Mouse (Mus musculus) limb, embryonic 10.5 days (tissue): ENCODE results near the gene Bend4. TPM values are rescaled to one million over a fixed set of nuclear protein-coding genes. Genes with fewer than 3 reads are reported as not detected.

ENCODE experiments used
- DNase-seq: peaks from one replicate; pipeline ENCODE4 v3.0.0-alpha.2; 2017; ENCODE audit warnings: low spot score
- H3K27ac ChIP-seq: fragments of 300-500 bp; sonication (generic); 2 replicates; pipeline ENCODE4 v1.5.1; 2016; ENCODE audit warnings: mild to moderate bottlenecking
- H3K27me3 ChIP-seq: fragments of 300-500 bp; sonication (generic); 2 replicates; pipeline ENCODE4 v1.6.1; 2016; ENCODE audit warnings: low read depth, mild to moderate bottlenecking; ENCODE audit not compliant: poor library complexity, severe bottlenecking
- H3K36me3 ChIP-seq: fragments of 300-500 bp; sonication (generic); 2 replicates; pipeline ENCODE4 v1.6.1; 2016; ENCODE audit warnings: mild to moderate bottlenecking, moderate library complexity
- H3K4me1 ChIP-seq: fragments of 300-500 bp; sonication (generic); 2 replicates; pipeline ENCODE4 v1.6.1; 2016
- H3K4me3 ChIP-seq: fragments of 300-500 bp; sonication (generic); 2 replicates; pipeline ENCODE4 v1.5.1; 2016; ENCODE audit warnings: mild to moderate bottlenecking, moderate library complexity
- H3K9me3 ChIP-seq: fragments of 300-500 bp; sonication (generic); replicated peaks from 2 replicates; pipeline ENCODE4 v1.6.1; 2016; ENCODE audit warnings: mild to moderate bottlenecking
- WGBS: fragments of 180-500 bp; shearing (Covaris S2); methylation state at CpG from one replicate; pipeline ENCODE4 v1.1.7; 2016; 5-methylcytosine and 5-hydroxymethylcytosine counted together
- polyA plus RNA-seq: library from polyadenylated mRNA; unstranded; fragments of >200 nt; fragmentation: Nextera tagmentation; extraction: Ambion mirVana; gene quantifications from 2 replicates; pipeline ENCODE4 v1.2.1, GENCODE M21; 2016

Gene Bend4
- polyA plus RNA-seq, 1 experiment from 2014 or later = 15.3 TPM

DNA sequence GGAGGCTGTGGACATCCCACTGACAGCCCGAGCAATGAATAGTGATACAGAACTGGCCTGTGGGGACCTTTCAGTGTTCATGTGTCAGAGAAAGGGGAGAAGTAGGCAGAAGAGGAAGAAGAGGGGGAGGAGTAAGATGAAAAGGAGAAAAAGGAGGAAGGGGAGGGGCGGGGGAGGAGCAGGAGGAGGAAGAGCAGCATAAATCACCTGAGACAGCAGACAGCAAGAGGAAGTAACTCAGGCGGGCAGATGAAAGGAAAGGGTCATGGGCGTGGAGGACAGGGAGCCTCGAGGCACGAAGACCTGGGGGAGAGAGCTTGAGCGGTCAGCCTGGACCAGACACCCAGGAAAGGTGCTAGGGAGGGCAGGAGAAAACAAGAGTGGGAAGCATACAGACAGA is 23.7 kb downstream of the Bend4 start:
- H3K27ac ChIP-seq = no peak overlapping the region
- peaks cover 4% of the 10 kb centered on the region; the same call in 1 of the 2 replicates for H3K27me3 ChIP-seq
- peaks cover 43% of the 10 kb centered on the region for H3K36me3 ChIP-seq
- 34% methylated on average over 7 of the region's 7 CpGs for WGBS
- peaks cover 56% of the 10 kb centered on the region for H3K4me1 ChIP-seq
- no peak overlapping the region for H3K4me3 ChIP-seq
- no peak for DNase-seq
- no peaks in the 10 kb centered on the region for H3K9me3 ChIP-seq

- H3K36me3 ChIP-seq = peaks cover 56% of the 10 kb centered on the region
- H3K4me3 ChIP-seq = peak overlapping the region; percentile 28
- DNase-seq = peak; percentile 50
- 46% methylated on average over 9 of the region's 9 CpGs for WGBS
- H3K27ac ChIP-seq = peak overlapping the region; percentile 81
- no peaks in the 10 kb centered on the region for H3K9me3 ChIP-seq
- peaks cover 11% of the 10 kb centered on the region; the same call in 1 of the 2 replicates for H3K27me3 ChIP-seq
- peaks cover 70% of the 10 kb centered on the region for H3K4me1 ChIP-seq
Measured at GRCm38 (mm10) chr5:67401612-67402011, 26.5 kb downstream of the Bend4 start.

DNA sequence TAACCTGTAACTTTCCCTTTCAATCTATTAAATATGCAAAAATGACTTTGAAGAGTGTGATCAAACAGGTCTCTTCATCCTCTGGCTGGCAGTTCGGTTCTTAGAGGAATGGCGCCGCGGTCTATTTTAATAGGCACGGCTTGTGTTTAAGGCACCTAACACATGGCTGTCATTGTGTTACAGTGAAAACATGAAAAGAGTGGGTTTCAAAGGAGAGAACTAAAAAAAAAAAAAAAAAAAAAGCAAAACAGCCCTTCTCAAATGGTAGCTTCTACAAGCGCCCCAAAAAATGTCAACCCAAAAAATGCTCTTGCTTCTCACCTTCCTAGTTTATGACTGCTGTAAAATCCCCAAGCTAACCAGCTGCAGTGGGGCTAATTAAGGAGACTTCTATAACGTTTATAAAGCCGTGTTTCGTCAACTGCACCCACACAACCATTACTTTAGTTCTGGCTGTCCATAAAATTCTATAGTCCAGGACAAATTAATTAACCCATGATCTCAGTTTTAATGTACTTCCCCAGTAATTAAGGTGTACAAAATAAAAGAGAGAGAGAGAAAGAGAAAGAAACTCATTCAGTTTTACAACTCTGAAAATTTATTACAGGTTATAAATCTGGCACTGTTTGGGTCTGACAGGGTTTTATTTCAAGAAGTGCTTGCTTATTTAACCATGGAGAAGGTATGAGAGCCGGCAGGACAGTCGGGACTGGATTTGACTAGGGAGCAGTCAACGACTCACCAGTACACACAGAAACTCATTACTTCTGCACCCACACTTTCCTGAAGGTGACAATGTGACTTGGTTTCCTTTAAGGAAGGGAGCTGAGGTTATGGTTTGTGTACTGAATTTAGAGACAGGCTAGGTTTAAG is 27.3 kb downstream of the Bend4 start:
- peaks cover 56% of the 10 kb centered on the region for H3K36me3 ChIP-seq
- no peaks in the 10 kb centered on the region for H3K9me3 ChIP-seq
- DNase-seq = peak; percentile 41
- peaks cover 70% of the 10 kb centered on the region for H3K4me1 ChIP-seq
- WGBS = 27% methylated on average over 12 of the region's 12 CpGs
- peak overlapping the region; percentile 81 for H3K27ac ChIP-seq
- peak overlapping the region; percentile 28 for H3K4me3 ChIP-seq
- peaks cover 11% of the 10 kb centered on the region; the same call in 1 of the 2 replicates for H3K27me3 ChIP-seq

DNA sequence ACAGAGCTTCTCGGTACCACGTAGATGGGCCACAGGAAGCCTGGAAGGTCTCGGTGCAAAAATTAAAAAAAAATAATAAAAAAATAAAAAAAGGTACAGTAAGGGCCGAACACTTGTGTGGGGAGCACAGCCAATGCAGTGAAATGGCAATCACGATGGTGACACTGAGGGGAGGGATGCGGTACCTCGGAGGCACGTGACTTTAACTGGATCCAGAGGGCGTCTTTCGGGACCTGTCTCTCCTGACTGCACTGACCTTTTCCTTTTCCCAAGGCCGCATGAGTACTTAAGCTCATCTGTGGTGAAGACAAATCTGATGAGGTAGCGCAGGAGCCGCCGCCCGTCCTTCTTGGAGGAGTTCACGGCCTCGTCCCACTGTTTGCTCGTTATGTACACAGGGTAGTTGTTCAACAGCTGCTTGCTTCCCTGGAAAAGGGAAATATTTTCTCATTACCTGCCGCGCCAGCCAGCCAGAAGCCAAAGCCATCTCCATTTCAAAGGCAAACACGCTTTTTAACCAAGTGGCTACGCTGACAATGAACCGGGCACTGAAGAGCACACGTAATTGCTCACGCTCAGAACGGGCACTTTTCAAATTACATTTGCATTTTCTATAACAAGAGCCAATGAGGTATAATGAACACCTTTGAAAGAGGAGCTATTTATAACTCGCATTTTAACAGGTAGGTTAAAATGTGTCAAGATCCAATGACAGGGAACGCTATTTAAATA is 28.1 kb downstream of the Bend4 start:
- 0 out of 2 replicates have a peak overlapping the region, but pooled peaks have one; percentile 10 for H3K4me3 ChIP-seq
- peaks cover 9% of the 10 kb centered on the region; the same call in 1 of the 2 replicates for H3K27me3 ChIP-seq
- peak; percentile 48 for DNase-seq
- H3K9me3 ChIP-seq = no peaks in the 10 kb centered on the region
- peaks cover 70% of the 10 kb centered on the region for H3K4me1 ChIP-seq
- H3K36me3 ChIP-seq = peaks cover 56% of the 10 kb centered on the region
- peak overlapping the region; percentile 77 for H3K27ac ChIP-seq
- WGBS = 55% methylated on average over 28 of the region's 28 CpGs

- Histone ChIP-seq H3K9me3 (no peaks in the 10 kb centered on the region), H3K4me3 (no peak overlapping the region), H3K4me1 (peaks cover 49% of the 10 kb centered on the region), H3K27me3 (peaks cover 7% of the 10 kb centered on the region; the same call in 1 of the 2 replicates), H3K36me3 (peaks cover 51% of the 10 kb centered on the region), H3K27ac (no peak overlapping the region)
- WGBS = 35% methylated on average over 14 of the region's 14 CpGs
- DNase-seq = peak; percentile 73
Measured at GRCm38 (mm10) chr5:67397186-67397585, 30.9 kb downstream of the Bend4 start.

GRCm38 (mm10) chr5:67395211-67395851 is 32.8 kb downstream of the Bend4 start:
- Histone ChIP-seq H3K9me3 (no peaks in the 10 kb centered on the region), H3K27me3 (peaks cover 7% of the 10 kb centered on the region; the same call in 1 of the 2 replicates), H3K27ac (no peak overlapping the region), H3K4me1 (peaks cover 32% of the 10 kb centered on the region), H3K4me3 (no peak overlapping the region), H3K36me3 (peaks cover 61% of the 10 kb centered on the region)
- 94% methylated on average over 11 of the region's 11 CpGs for WGBS
- no peak for DNase-seq

DNA sequence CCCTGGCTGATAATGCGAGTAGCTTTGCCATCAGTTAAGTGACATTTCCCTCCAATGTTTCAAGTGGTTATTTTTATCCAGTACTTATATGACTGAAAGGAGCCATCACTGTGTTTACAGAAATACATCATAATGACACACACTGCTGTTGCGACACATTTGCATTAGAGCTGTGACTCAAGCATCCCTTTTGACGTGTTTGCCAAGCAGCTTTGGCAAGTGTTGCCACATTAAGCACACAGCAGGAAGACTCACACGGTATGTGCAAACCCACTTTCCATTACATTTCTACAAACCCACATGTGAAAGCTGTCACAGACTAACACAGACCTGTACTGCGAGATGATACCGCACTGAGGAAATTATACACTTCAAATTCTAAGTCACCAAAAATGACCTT is 34.2 kb downstream of the Bend4 start:
- Histone ChIP-seq H3K4me3 (no peak overlapping the region), H3K27me3 (peaks cover 7% of the 10 kb centered on the region; the same call in 1 of the 2 replicates), H3K4me1 (peaks cover 18% of the 10 kb centered on the region), H3K9me3 (no peaks in the 10 kb centered on the region), H3K27ac (no peak overlapping the region), H3K36me3 (peaks cover 57% of the 10 kb centered on the region)
- WGBS = 95% methylated on average over 6 of the region's 6 CpGs
- no peak for DNase-seq

- WGBS = 88% methylated on average over 7 of the region's 7 CpGs
- H3K9me3 ChIP-seq = no peaks in the 10 kb centered on the region
Measured at GRCm38 (mm10) chr5:67382556-67382955, 45.6 kb downstream of the Bend4 start.

DNA sequence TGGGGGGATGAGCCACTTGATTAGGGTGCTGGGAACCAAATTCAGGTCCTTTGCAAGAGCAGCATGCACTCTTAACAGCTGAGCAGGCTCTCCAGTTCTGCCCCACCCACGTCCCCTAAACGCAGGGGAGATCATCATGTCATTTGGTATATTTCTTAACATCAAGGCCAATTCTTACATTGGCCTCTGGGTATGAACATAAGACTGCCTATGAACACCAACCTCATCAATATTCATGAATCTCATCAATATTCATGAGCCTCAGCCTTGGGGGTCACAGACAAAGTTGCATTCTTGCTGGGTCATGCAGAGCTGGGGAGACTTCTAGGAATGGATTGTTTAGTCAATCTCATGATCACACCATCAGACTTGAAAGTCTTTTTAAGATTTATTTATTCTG is 46.4 kb downstream of the Bend4 start:
- Histone ChIP-seq H3K4me3 (no peak overlapping the region), H3K27me3 (no peaks in the 10 kb centered on the region), H3K27ac (no peak overlapping the region), H3K36me3 (peaks cover 23% of the 10 kb centered on the region), H3K9me3 (no peaks in the 10 kb centered on the region), H3K4me1 (peaks cover 6% of the 10 kb centered on the region; the same call in 1 of the 2 replicates)
- 98% methylated on average over 2 of the region's 2 CpGs for WGBS
- no peak for DNase-seq

More at GRCm38 (mm10) chr5:67382556-67382955, 45.6 kb downstream of the Bend4 start:
- Histone ChIP-seq H3K27me3 (no peaks in the 10 kb centered on the region), H3K4me1 (peaks cover 6% of the 10 kb centered on the region; the same call in 1 of the 2 replicates), H3K27ac (no peak overlapping the region), H3K36me3 (peaks cover 23% of the 10 kb centered on the region), H3K4me3 (no peak overlapping the region)
- no peak for DNase-seq

- peaks cover 8% of the 10 kb centered on the region for H3K36me3 ChIP-seq
- no peaks in the 10 kb centered on the region for H3K9me3 ChIP-seq
- DNase-seq = no peak
- no peaks in the 10 kb centered on the region for H3K27me3 ChIP-seq
- peaks cover 6% of the 10 kb centered on the region; the same call in 1 of the 2 replicates for H3K4me1 ChIP-seq
- H3K4me3 ChIP-seq = no peak overlapping the region
- no peak overlapping the region for H3K27ac ChIP-seq
- WGBS = 84% methylated on average over 8 of the region's 8 CpGs
Measured at GRCm38 (mm10) chr5:67377044-67377621, 51.0 kb downstream of the Bend4 start.

DNA sequence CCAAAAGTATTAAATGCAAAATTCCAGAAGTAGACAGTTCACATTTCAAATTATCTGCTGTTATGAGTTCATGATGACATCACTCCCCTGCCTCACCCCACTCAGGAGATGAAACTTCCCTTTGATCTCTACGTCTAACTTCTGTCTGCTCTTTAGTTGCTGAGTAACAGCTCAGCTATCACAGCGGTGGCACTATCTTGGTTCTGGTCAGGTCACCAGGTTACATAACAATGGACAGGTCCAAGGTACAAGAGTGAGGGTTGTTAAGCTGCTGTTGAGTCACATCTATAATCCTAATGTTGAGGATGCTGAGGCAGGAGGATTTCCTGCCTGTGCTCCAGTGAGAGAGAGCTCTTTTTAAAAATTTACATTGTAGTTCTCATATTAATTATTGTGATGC is 65.2 kb downstream of the Bend4 start:
- no peaks in the 10 kb centered on the region for H3K36me3 ChIP-seq
- no peak for DNase-seq
- no peaks in the 10 kb centered on the region for H3K4me1 ChIP-seq
- no peak overlapping the region for H3K27ac ChIP-seq
- no peaks in the 10 kb centered on the region for H3K27me3 ChIP-seq
- H3K9me3 ChIP-seq = no peaks in the 10 kb centered on the region
- no peak overlapping the region for H3K4me3 ChIP-seq
- 79% methylated on average over 2 of the region's 2 CpGs for WGBS

DNA sequence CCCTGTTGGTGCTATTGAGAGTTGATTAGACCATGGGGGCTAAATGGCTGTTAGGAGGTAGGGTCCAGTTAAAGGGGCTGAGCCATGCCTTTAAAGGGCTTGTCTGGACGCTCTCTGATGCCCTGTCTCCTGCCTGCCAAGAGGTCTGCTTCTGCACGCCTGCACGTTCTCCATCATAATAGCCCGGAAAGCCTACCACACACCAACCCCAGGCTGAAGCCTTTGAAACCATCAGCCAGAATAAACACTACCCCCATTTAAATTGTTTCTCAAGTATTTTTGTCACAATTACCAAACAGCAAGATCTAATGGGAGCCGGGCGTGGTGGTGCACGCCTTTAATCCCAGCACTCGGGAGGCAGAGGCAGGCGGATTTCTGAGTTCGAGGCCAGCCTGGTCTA is 65.8 kb downstream of the Bend4 start:
- Histone ChIP-seq H3K36me3 (no peaks in the 10 kb centered on the region), H3K27me3 (no peaks in the 10 kb centered on the region), H3K4me3 (no peak overlapping the region), H3K27ac (no peak overlapping the region), H3K4me1 (no peaks in the 10 kb centered on the region), H3K9me3 (no peaks in the 10 kb centered on the region)
- 94% methylated on average over 10 of the region's 10 CpGs for WGBS
- DNase-seq = no peak
